Mouse (Mus musculus) bone marrow, adult 2 months (tissue): ENCODE measurements at regions not wholly inside any gene's neighbourhood (a gene's known extent, or its start where the extent isn't known, plus 50 kb on each side); places are given as distances from the start of the nearest gene placed in this dataset.

ENCODE experiments used
- H3K27ac ChIP-seq: fragments of 200-500 bp; 2 replicates; pipeline ENCODE4 v1.5.1; 2012; ENCODE audit warnings: low read depth, mild to moderate bottlenecking, control low read depth, inconsistent platforms, low read length; ENCODE audit not compliant: control insufficient read depth, poor library complexity, insufficient read depth
- H3K4me1 ChIP-seq: fragments of 200-500 bp; 2 replicates; pipeline ENCODE4 v1.6.1; 2011; ENCODE audit warnings: low read length; ENCODE audit not compliant: control insufficient read depth, insufficient read depth
- H3K4me3 ChIP-seq: fragments of 200-500 bp; replicated peaks from 2 replicates; pipeline ENCODE3; 2011; ENCODE audit warnings: mild to moderate bottlenecking, low read depth, low read length, control low read depth; ENCODE audit not compliant: control insufficient read depth
- CTCF ChIP-seq: fragments of 200-500 bp; IDR thresholded peaks from 2 replicates; pipeline ENCODE4 v1.5.1; 2011; ENCODE audit warnings: low read length, control low read depth; ENCODE audit not compliant: control insufficient read depth, insufficient read depth
- POLR2A ChIP-seq: fragments of 200-500 bp; IDR thresholded peaks from 2 replicates; pipeline ENCODE4 v1.6.1; 2011; ENCODE audit warnings: low read depth, mild to moderate bottlenecking, control low read depth, low read length, borderline replicate concordance; ENCODE audit not compliant: control insufficient read depth
- WGBS: fragments of 180-500 bp; shearing (Covaris S2); methylation state at CpG from one replicate; pipeline ENCODE4 v1.1.7; 2018; 5-methylcytosine and 5-hydroxymethylcytosine counted together

DNA sequence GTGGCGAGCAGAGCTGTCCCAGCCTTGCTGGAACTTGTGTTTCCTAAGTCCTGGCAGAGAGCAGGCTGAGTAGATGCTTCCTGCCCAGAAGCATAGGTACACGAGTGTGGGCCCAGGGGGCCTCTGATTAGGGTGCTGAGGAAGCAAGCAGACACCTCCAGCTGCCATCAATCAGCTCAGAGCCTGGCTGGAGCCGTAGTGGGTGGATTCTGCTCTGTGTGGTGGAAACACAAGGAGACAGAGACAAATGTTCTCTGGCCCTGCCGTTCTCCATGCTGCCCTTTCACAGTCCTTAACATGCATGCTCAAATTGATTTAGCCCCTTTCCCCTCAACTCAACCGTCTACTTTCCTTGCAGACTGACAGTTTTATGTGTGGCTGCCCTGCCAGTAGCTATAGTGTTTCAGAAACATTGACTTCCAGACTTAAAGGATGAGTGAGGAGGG, 182.5 kb upstream of the Gm5148 start:
- no peak overlapping the region for H3K27ac ChIP-seq
- no peak overlapping the region for H3K4me3 ChIP-seq
- TF ChIP-seq CTCF = no peak
- TF ChIP-seq POLR2A = no peak
- no peaks in the 10 kb centered on the region for H3K4me1 ChIP-seq
- WGBS = 20% methylated on average over 5 of the region's 5 CpGs

DNA sequence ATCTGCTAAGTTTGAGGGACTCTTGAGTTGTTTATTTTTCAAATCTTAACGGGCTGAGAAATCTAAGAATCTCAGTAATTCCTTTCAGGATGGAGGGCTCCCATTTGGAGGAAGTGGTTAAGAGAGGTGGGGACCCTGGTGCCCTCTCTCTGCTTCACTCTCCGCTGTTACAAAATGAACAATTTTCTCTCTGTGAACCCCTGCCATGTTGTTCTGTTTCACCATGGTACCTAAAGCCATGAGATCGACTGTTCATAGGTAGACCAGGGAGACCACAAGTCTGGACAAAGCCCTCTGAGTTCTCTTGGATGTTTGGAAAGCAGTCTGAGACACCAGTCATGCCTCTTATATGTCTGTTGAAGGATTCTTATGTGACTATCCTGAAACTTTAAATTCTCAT, 179.9 kb upstream of the Gm5148 start:
- TF ChIP-seq CTCF (no peak), POLR2A (no peak)
- Histone ChIP-seq H3K4me1 (no peaks in the 10 kb centered on the region), H3K4me3 (no peak overlapping the region), H3K27ac (no peak overlapping the region)
- WGBS = 41% methylated on average over 3 of the region's 3 CpGs

DNA sequence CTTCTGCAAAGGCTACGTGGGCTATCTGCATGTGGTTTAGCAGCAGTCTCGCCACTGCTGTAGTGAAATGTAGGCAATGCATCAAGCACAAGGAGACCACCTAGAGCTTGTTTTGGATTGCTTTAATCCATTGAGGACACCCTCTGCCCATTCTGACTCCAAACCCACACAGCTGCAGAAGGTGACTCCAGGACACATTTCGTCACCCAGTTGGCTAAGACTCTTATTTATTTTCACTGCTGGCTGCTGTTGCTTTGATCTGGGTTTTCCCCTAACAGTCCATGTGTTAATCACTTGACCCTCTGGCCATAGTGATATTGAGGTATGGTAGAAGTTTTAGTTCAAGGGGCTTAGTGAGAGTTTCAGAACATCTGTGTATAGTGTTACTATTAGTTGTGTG, 179.2 kb upstream of the Gm5148 start:
- no peak overlapping the region for H3K4me3 ChIP-seq
- H3K27ac ChIP-seq = no peak overlapping the region
- no peak for TF ChIP-seq CTCF
- WGBS = 68% methylated on average over 3 of the region's 3 CpGs
- H3K4me1 ChIP-seq = no peaks in the 10 kb centered on the region

DNA sequence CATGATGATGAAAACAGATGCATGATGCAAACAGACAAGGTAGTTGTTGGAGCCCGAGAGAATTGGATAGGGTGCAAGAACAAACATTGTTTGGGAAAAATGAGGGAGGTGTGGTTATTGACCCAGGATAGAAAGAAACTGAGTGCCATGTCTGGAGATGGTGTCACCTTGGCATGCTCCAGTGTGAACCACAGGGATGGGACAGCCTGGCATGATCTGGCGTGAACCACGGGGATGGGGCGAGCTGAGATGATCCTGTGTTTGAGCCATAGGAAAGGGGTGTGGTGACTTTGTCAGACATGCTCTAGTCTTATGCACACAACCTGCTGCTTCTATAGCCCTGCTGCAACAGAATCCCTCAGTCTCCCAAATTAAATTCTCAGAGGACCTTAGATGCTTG, 178.7 kb upstream of the Gm5148 start:
- TF ChIP-seq CTCF = no peak
- TF ChIP-seq POLR2A = no peak
- 77% methylated on average over 4 of the region's 4 CpGs for WGBS
- H3K27ac ChIP-seq = no peak overlapping the region
- H3K4me1 ChIP-seq = no peaks in the 10 kb centered on the region
- H3K4me3 ChIP-seq = no peak overlapping the region

DNA sequence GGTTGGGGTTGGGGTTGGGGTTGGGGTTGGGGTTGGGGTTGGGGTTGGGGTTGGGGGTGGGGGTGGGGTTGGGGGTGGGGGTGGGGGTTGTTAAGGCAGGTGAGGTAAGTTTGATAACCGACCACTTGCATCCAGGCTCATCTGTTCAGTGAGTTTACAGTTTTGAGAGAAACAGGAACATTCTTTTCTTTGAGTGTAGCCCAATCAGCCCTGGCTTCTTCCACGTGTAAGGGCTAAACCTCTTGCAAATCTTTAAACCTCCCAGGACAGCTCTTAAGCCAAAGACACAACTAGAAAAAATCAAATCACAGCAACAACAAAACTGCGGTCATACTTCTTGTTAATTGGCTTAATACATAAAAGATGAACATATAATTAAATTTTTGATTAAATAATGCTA, 173.1 kb upstream of the Gm5148 start:
- no peak overlapping the region for H3K27ac ChIP-seq
- TF ChIP-seq POLR2A = no peak
- no peak for TF ChIP-seq CTCF
- 32% methylated on average over 3 of the region's 3 CpGs for WGBS

DNA sequence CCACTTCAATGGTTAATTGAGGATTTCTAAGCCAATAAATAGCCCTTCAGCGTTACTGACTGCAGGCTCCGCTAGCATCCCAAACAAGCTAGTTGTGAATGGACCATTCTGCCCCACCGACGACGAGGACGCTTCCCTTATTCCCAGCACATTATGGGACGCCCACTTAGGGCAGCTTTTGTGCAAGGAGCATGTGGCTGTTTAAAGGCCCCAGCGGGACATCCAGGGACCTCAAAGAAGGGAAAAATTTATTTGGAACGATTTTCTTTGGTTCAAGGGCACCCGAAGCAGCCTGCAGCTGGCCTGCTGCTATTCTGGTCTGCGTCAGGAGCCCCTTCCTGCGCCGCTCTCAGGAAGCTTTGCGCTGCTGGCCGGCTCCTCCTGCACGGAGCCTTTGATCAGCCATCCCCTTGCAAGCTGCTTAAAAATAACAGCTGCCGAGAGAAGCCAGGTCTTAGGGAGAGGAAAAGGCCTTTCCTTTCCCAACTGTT, 172.6 kb upstream of the Gm5148 start:
- 22% methylated on average over 17 of the region's 17 CpGs for WGBS
- Histone ChIP-seq H3K4me1 (no peaks in the 10 kb centered on the region), H3K4me3 (no peak overlapping the region), H3K27ac (no peak overlapping the region)
- no peak for TF ChIP-seq POLR2A
- no peak for TF ChIP-seq CTCF

More for the DNA sequence above, 173.1 kb upstream of the Gm5148 start:
- Histone ChIP-seq H3K4me1 (no peaks in the 10 kb centered on the region), H3K4me3 (no peak overlapping the region)

DNA sequence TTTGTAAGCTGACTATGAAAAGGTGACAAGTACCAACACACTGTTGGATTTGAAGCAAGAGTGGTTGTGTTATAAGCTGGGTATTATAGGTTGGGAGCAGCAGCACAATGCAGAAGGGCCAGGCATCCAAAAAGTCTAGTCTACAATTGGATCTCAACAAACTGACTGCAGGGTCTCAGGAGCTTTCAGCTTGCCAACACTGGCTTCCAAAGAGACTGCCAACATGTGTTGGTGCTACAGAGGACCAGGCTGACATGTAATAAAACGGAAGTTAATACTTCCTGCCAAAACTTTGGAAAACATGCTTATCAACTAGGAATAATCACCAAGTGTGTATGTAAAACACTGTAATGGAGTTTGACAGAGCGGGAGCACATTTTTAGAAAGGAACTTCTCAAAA, 170.3 kb upstream of the Gm5148 start:
- Histone ChIP-seq H3K4me3 (no peak overlapping the region), H3K27ac (no peak overlapping the region), H3K4me1 (no peaks in the 10 kb centered on the region)
- TF ChIP-seq POLR2A (no peak), CTCF (no peak)
- WGBS = 70% methylated on average over 2 of the region's 2 CpGs

DNA sequence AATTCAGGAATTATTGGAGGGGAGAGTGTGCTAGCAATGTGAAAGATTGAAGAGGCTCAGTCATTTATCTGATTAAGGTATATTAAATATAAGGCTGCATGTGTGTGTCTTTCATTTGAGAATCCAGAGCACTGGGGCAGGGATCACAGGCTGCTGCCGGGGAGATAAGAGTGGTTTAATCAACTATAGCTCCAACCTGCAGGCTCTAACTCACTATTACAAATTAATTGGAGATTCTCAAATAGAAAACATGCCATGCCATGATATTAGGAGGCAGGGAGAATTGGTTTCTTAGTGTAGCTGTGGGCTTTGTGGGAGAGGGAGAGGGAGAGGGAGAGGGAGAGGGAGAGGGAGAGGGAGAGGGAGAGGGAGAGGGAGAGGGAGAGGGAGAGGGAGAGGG, 165.9 kb upstream of the Gm5148 start:
- Histone ChIP-seq H3K27ac (no peak overlapping the region), H3K4me3 (no peak overlapping the region), H3K4me1 (no peaks in the 10 kb centered on the region)
- TF ChIP-seq POLR2A = no peak
- no peak for TF ChIP-seq CTCF
- whole genome bisulfite sequencing = 70% methylated on average over 1 of the region's 1 CpGs

DNA sequence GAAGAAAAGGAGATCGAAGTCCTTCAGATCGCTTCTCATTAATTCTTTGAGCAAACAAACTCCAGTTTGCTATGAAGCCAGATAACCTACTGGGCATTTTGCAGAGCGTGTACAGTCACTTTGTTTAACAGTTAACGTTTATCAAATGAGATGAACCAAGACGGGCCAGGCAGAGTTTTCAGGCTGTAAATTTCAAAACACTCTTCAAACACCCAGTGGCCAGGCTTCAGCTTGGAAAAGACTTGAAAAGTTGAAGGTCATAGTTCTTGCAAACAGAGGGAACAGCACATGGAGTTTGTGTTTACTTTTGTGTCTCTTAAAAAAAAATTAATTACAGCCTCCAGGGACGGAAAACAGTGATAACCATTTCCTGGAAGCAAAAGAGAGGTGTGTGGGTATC, 164.2 kb upstream of the Gm5148 start:
- Histone ChIP-seq H3K27ac (no peak overlapping the region), H3K4me3 (no peak overlapping the region), H3K4me1 (no peaks in the 10 kb centered on the region)
- 82% methylated on average over 6 of the region's 6 CpGs for WGBS
- TF ChIP-seq POLR2A = no peak
- no peak for TF ChIP-seq CTCF
